Mouse (Mus musculus): Measurements from ENCODE around the gene Zfp958. TPM values are rescaled to one million over a fixed set of nuclear protein-coding genes. Genes with fewer than 3 reads are reported as not detected.

Zfp958 gene
- total RNA-seq, 2 experiments from 2014 or later: 11.6 to 14.1 TPM

Other genes with a start within 250 kb of the Zfp958 start
- 10 to 100 TPM; 36.5 to 40.6 TPM for gene Cers4, start 120.1 kb upstream of the Zfp958 start, total RNA-seq (2021)
- 1 to 10 TPM; 1.3 to 1.4 TPM for gene Shcbp1, start 166.4 kb downstream of the Zfp958 start, total RNA-seq (2021)